Mouse (Mus musculus) 3T3-L1 (cell line): ENCODE measurements around the gene Crat.

Experiments
- DNase-seq: peaks from one replicate; pipeline ENCODE4 v3.0.0-alpha.2; 2015; ENCODE audit warnings: low read depth, low spot score

Crat gene

DNA sequence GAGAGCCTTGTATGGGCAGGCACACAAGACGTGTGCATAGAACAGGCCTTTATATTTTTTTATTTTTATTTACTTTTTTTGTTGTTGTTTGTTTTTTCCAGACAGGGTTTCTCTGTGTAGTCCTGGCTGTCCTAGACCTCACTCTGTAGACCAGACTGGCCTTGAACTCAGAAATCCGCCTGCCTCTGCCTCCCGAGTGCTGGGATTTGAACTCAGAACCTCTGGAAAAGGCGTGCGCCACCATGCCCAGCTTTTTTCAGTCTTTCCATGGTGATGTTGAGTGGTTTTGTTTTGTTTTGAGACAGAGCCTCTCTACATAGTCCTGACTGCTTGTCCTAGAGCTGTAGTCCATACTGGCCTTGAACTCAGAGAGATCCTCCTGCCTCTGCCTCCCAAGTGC lies 42.9 kb downstream of the Crat start:
- DNase-seq = no peak

DNA sequence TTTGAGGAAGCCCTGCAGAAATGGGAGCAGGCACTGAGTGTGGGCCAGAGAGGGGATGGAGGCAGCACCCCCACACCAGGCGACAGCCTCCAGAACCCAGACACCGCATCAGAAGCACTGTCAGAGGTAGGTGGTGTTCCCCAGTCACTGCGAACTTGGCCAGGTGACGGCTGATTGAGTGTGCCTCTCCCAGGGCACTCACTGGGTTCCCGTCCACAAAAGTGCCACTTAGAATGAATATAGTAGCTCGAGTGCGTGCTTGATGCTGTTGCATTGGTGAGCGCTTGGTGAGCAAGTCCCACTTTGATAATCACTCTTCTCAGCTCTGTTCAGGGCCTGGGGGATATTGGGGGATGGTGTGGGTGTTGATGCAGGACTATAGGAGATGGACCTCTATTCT lies 44.1 kb downstream of the Crat start:
- DNase-seq = no peak

GRCm38 (mm10) chr2:30366203-30366602 lies 49.4 kb downstream of the Crat start:
- DNase-seq = no peak

- DNase-seq = no peak
Observed at GRCm38 (mm10) chr2:30365281-30366069, 50.1 kb downstream of the Crat start.

- DNase-seq = peak; percentile 99
Observed at GRCm38 (mm10) chr2:30363773-30364650, 51.6 kb downstream of the Crat start, which contains the start of gene Miga2. Gene Miga2, plus strand, starts transcription at chr2:30364233.

GRCm38 (mm10) chr2:30362865-30363264 lies 52.7 kb downstream of the Crat start:
- DNase-seq = peak; percentile 27

- no peak for DNase-seq
Observed at GRCm38 (mm10) chr2:30360626-30361025, 55.0 kb downstream of the Crat start.

DNA sequence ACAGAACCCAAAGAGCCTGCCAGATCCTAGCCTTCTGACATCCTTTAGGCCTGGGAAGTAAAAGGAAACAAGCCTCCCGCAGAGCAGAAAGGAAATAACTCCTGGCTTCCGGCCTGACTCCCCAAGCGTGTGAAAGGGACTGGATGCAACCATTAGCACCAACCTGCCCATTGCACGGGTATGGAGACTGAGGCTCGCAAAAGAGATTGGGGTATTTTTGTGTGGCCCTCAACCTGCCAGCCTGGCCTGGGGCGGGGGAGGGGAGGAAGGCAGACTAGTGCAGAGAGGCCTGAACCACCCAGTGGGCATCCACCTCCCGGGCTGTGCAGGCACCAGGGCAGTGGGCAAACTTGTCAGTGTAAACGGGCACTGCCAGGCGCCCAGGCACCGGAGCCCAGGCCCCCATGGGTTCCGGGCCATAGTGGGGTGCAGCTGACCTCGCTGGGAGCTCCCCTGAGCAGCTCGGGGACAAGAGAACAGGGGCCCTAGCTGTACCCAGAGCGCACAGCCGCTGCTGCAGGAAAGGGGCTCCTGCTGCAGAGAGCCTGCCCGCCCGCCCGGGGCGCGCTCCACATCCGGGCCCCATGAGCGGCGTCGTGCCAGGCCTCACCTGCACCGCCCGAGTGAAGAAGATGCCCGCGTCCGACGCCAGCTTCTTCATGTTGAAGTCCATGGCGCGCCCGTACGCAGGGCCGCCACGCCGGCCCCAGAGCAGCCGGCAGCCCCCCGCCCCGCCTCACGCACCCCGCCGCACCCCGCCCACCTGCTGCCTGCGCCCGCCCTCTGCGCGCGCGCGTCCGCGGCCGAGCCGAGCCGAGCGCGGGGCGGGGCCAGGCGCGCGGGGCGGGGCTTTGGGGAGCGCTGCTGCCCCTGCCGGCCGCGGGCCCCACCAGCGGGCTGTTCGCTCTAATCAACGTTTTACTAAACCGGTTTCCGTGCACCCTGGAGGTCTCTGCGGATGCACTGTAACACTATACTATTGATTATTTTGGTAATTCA lies 56.8 kb downstream of the Crat start, which contains the start of gene Sh3glb2:
TSS of gene Sh3glb2 (minus strand) at position 805 of the 999 bp plus-strand sequence.
- DNase-seq = peak; percentile 64

GRCm38 (mm10) chr2:30357552-30358510 lies 57.8 kb downstream of the Crat start:
- DNase-seq = peak; percentile 22

GRCm38 (mm10) chr2:30356906-30357305 lies 58.7 kb downstream of the Crat start:
- DNase-seq = no peak

GRCm38 (mm10) chr2:30356266-30356665 lies 59.3 kb downstream of the Crat start:
- peak; percentile 50 for DNase-seq

- DNase-seq = no peak
Observed at GRCm38 (mm10) chr2:30355861-30356260, 59.8 kb downstream of the Crat start.

- peak; percentile 97 for DNase-seq
Observed at GRCm38 (mm10) chr2:30351149-30351548, 64.5 kb downstream of the Crat start.
